Comparison of ENCODE assay signal across 14 mouse cellular contexts in the genomic region with DNA sequence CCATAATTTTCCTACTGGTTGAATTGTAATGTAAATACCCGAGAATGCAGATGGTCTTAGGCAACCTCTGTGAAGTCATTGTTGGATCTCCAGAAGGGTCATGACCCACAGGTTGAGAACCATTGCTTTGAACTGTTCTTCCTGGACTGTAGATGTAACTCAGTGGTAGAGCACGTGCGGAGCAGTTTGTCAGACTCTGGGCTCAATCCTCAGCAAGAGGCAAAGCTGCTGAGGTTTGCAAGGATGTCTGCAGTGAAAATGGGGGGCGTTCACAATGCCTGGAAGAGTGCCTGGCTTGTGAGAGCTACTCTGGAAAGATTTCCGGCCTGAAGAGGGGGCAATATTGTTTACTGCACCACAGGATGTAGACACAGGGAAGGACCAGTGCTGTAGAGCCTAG. TPM values are rescaled to one million over a fixed set of nuclear protein-coding genes. Genes with fewer than 3 reads are reported as not detected.
A peak's percentile ranks its signal among the peaks of the same experiment; 100 is the strongest.
DNase-seq lines count a peak whose midpoint lies in the region; ATAC-seq and TF ChIP-seq lines count a peak whose summit lies in the region.
"Had no signal": no experiment of that assay in that cellular context is flagged by ENCODE, and none has a peak within 500 bp of the region (broad histone marks: within the 10 kb centered on the region; RNA-seq: fewer than 3 reads in every experiment).

No protein-coding gene starts in this region.

- H3K79me2 ChIP-seq in liver, adult 2 months (ENCODE audit: control insufficient read depth, insufficient read depth, low read length) = peaks cover 25% of the 10 kb centered on the region; the same call in 1 of the 2 replicates

- peaks cover 50% of the 10 kb centered on the region for H3K4me1 ChIP-seq in liver, adult 2 months (ENCODE audit: control insufficient read depth, insufficient read depth, low read length)
- peaks cover 50% of the 10 kb centered on the region for H3K4me1 ChIP-seq in lung, embryonic 15.5 days

- H3K27ac ChIP-seq in liver, adult 2 months (replicated peaks; ENCODE audit: insufficient read depth, low read depth, low read length) = peak overlapping the region; percentile 74
- peak overlapping the region; percentile 22; the same call in 1 of the 2 replicates for H3K27ac ChIP-seq in lung, embryonic 15.5 days
- H3K27ac ChIP-seq: embryonic facial prominence, embryonic 13.5 days; forebrain, embryonic 12.5 days had no signal

- no peaks in the 10 kb centered on the region for H3K36me3 ChIP-seq in liver, adult 2 months (ENCODE audit: control insufficient read depth, insufficient read depth, low read length)
- no peaks in the 10 kb centered on the region for H3K36me3 ChIP-seq in lung, embryonic 15.5 days
- H3K36me3 ChIP-seq: forebrain, embryonic 12.5 days had no signal

- peak; percentile 91 for DNase-seq in liver, adult 2 months (ENCODE audit: extremely low read depth, low read depth, low spot score)
- DNase-seq in liver (no peak), MN1 (ENCODE audit: low spot score) (no peak)
- peak; percentile 65 for DNase-seq in kidney, postnatal 10 days
- DNase-seq in yolk sac, embryonic 10.5 days (ENCODE audit: low spot score) = peak; percentile 53
- DNase-seq in frontal cortex, postnatal 25 days (ENCODE audit: low spot score in 2 of 2) = no peak
- DNase-seq: adrenal gland, adult 2 months; cerebellum, postnatal 14 days; right cerebral cortex, postnatal 25 days; thymus, postnatal 4 days had no signal

- TF ChIP-seq POLR2A in liver, adult 2 months (IDR thresholded peaks at IDR 0.05; ENCODE audit: extremely low read depth, insufficient read depth, low read length) = no peak

- H3K27me3 ChIP-seq in liver, adult 2 months (ENCODE audit: control insufficient read depth, insufficient read depth, low read length) = no peaks in the 10 kb centered on the region
- H3K27me3 ChIP-seq in lung, embryonic 15.5 days = no peaks in the 10 kb centered on the region
- H3K27me3 ChIP-seq: CH12.LX; embryonic facial prominence, embryonic 13.5 days; forebrain, embryonic 12.5 days had no signal

- no peak for TF ChIP-seq CTCF in liver, adult 2 months (IDR thresholded peaks at IDR 0.05; ENCODE audit: low read depth, low read length)

- H3K9me3 ChIP-seq in lung, embryonic 15.5 days = no peaks in the 10 kb centered on the region
- H3K9me3 ChIP-seq: embryonic facial prominence, embryonic 13.5 days; forebrain, embryonic 12.5 days had no signal

- ATAC-seq in lung, embryonic 15.5 days (ENCODE audit: borderline replicate concordance, extremely low read depth, low FRiP score, low TSS enrichment) = no peak

- 6% methylated on average over 5 of the region's 5 CpGs for WGBS in liver, adult 2 months
- 45% methylated on average over 5 of the region's 5 CpGs for WGBS in lung, embryonic 15.5 days

- peak overlapping the region; percentile 39 for H3K9ac ChIP-seq in liver, adult 2 months (ENCODE audit: low read depth, low read length)
- no peak overlapping the region for H3K9ac ChIP-seq in lung, embryonic 15.5 days
- H3K9ac ChIP-seq: embryonic facial prominence, embryonic 13.5 days; forebrain, embryonic 12.5 days had no signal

- no peak overlapping the region for H3K4me2 ChIP-seq in lung, embryonic 15.5 days
- H3K4me2 ChIP-seq: embryonic facial prominence, embryonic 13.5 days; forebrain, embryonic 12.5 days had no signal

- H3K4me3 ChIP-seq in liver, adult 2 months (ENCODE audit: insufficient read depth, low read depth, low read length) = no peak overlapping the region
- no peak overlapping the region for H3K4me3 ChIP-seq in lung, embryonic 15.5 days
- H3K4me3 ChIP-seq: embryonic facial prominence, embryonic 13.5 days; forebrain, embryonic 12.5 days had no signal

RNA-seq across cellular contexts. Expression of a gene that starts 6.2 kb away (rescaled TPM):
- total RNA-seq in liver, adult 2 months (2014; rRNA removed) = 23.0 and 25.9 TPM in 2 replicates
- polyA plus RNA-seq in liver, adult 2 months (2012; rRNA removed) = 7.5 and 11.4 TPM in 2 replicates
- 61.5 and 65.4 TPM in 2 replicates for polyA plus RNA-seq in lung, embryonic 15.5 days (2015; fragmentation: Nextera tagmentation; extraction: Ambion mirVana)

Comparison
In these comparisons a context has a peak if more than half of its experiments do, and no peak if none do; other contexts are left out.
1. DNase-seq: peak in liver, adult 2 months (single experiment), kidney, postnatal 10 days (single experiment) and yolk sac, embryonic 10.5 days (single experiment); none in liver (single experiment), MN1 (single experiment) and frontal cortex, postnatal 25 days (0 of 2).